ENCODE assay signal across 24 mouse cellular contexts in the genomic region with DNA sequence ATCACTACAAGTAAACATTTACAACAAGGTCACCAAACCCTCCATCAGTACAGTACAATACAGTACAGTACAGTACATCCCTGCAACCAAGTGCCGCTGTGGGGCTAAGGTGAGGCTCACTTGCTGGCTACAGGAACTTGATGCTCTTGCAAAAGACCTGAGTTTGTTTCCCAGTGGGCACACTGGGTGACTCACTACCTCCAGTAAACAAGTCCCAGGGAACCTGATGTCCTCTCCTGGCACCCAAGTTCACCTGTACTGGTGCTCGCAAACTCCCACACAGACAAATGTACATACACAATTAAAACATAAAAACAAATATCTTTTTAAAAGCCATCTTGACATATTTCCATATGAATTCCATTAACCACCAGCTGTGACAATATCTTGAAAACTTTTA.
"Had no signal": no experiment of that assay in that cellular context is flagged by ENCODE, and none has a peak within 500 bp of the region (broad histone marks: within the 10 kb centered on the region; RNA-seq: fewer than 3 reads in every experiment).

No protein-coding gene starts in this region.

- H3K4me2 ChIP-seq: heart, embryonic 12.5 days; hindbrain, embryonic 13.5 days; hindbrain, embryonic 15.5 days; kidney, embryonic 15.5 days; limb, embryonic 13.5 days; limb, embryonic 15.5 days had no signal

- H3K9ac ChIP-seq: forebrain, postnatal 0 days; heart, embryonic 12.5 days; hindbrain, embryonic 13.5 days; hindbrain, embryonic 15.5 days; kidney, embryonic 15.5 days; limb, embryonic 13.5 days; limb, embryonic 15.5 days had no signal

- H3K27ac ChIP-seq: heart, embryonic 10.5 days; hindbrain, embryonic 13.5 days; hindbrain, embryonic 15.5 days; hindbrain, postnatal 0 days; kidney, embryonic 15.5 days; kidney, postnatal 0 days; limb, embryonic 13.5 days; limb, embryonic 15.5 days had no signal

- ATAC-seq: forebrain, postnatal 0 days; hindbrain, postnatal 0 days; intestine, embryonic 16.5 days had no signal

- H3K36me3 ChIP-seq: heart, embryonic 10.5 days had no signal

- H3K4me3 ChIP-seq: heart, embryonic 10.5 days; heart, embryonic 12.5 days; hindbrain, embryonic 13.5 days; hindbrain, embryonic 15.5 days; kidney, embryonic 15.5 days; limb, embryonic 13.5 days; limb, embryonic 15.5 days had no signal

- H3K9me3 ChIP-seq: heart, embryonic 10.5 days; heart, embryonic 12.5 days; hindbrain, embryonic 13.5 days; hindbrain, embryonic 15.5 days; kidney, embryonic 15.5 days; limb, embryonic 13.5 days; limb, embryonic 15.5 days had no signal

- H3K4me1 ChIP-seq: heart, embryonic 10.5 days; heart, embryonic 12.5 days; hindbrain, embryonic 13.5 days; hindbrain, embryonic 15.5 days; kidney, embryonic 15.5 days; limb, embryonic 13.5 days; limb, embryonic 15.5 days had no signal

- H3K27me3 ChIP-seq: heart, embryonic 12.5 days; hindbrain, embryonic 13.5 days; hindbrain, embryonic 15.5 days; kidney, embryonic 15.5 days; limb, embryonic 13.5 days; limb, embryonic 15.5 days had no signal

- DNase-seq: forebrain, postnatal 0 days; gastrocnemius, postnatal 14 days; gastrocnemius, postnatal 36 days; heart, adult 18-20 months; heart, postnatal 10 days; heart, postnatal 36 days; kidney, adult 11 months; kidney, adult 2 months; kidney, adult 9 months; kidney, postnatal 14 days; kidney, postnatal 36 days; layer of hippocampus, adult 9-11 months; layer of hippocampus, postnatal 36 days; left cerebral cortex, postnatal 4 days had no signal
